Mouse (Mus musculus) liver, adult 2 months (tissue): ENCODE measurements at regions not wholly inside any gene's neighbourhood (a gene's known extent, or its start where the extent isn't known, plus 50 kb on each side); places are given as distances from the start of the nearest gene placed in this dataset.

ENCODE experiments used
- CTCF ChIP-seq: fragments of 200-500 bp; IDR thresholded peaks from 2 replicates; pipeline ENCODE4 v1.5.1; 2011; ENCODE audit warnings: low read depth, low read length, control low read depth
- POLR2A ChIP-seq: fragments of 200-500 bp; IDR thresholded peaks from 2 replicates; pipeline ENCODE4 v1.6.1; 2011; ENCODE audit warnings: low read length, control low read depth; ENCODE audit not compliant: insufficient read depth; ENCODE audit errors: extremely low read depth

DNA sequence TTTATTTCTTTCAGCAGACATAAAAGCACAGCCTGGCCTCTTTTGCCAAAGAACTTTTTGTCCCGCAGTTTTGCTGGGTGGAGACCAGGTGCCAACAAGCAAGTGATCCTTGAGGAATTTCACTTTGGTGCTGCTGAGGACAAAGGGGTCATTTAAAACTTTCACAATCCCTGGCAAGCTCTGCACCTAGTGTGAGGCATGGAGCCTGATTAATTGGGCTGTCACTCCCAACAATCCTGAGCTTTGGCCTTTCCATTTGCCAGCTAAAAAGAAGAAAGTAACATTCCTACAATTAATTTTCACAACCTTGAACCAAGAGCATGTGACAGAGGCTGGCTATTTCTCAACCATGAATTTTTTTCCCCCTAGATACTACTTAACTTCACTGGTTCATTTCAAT is 516.2 kb downstream of the Ets1 start:
- no peak for TF ChIP-seq CTCF
- TF ChIP-seq POLR2A, result no peak
